Mouse (Mus musculus) layer of hippocampus, adult 11-12 months (tissue): ENCODE measurements at regions not wholly inside any gene's neighbourhood (a gene's known extent, or its start where the extent isn't known, plus 50 kb on each side); places are given as distances from the start of the nearest gene placed in this dataset.
A peak's percentile ranks its signal among the peaks of the same experiment; 100 is the strongest.

Experiments used
- DNase-seq: peaks from one replicate; pipeline ENCODE4 v3.0.0; 2022; ENCODE audit warnings: low spot score

GRCm38 (mm10) chr15:6191845-6192244, 107.7 kb upstream of the Dab2 start:
- DNase-seq = no peak

GRCm38 (mm10) chr15:6207239-6207638, 92.3 kb upstream of the Dab2 start:
- no peak for DNase-seq

- peak; percentile 43 for DNase-seq
These were observed 90.3 kb upstream of the Dab2 start for GRCm38 (mm10) chr15:6209301-6209700.

- no peak for DNase-seq
These were observed 81.5 kb upstream of the Dab2 start for GRCm38 (mm10) chr15:6218087-6218486.

GRCm38 (mm10) chr15:6225227-6225626, 74.4 kb upstream of the Dab2 start:
- DNase-seq = no peak

- DNase-seq = no peak
These were observed 69.0 kb upstream of the Dab2 start for GRCm38 (mm10) chr15:6230618-6231017.

GRCm38 (mm10) chr15:6231308-6232103, 68.1 kb upstream of the Dab2 start:
- no peak for DNase-seq

- no peak for DNase-seq
These were observed 66.0 kb upstream of the Dab2 start for GRCm38 (mm10) chr15:6233621-6234020.

- DNase-seq = no peak
These were observed 63.0 kb upstream of the Dab2 start for GRCm38 (mm10) chr15:6236583-6236982.

- no peak for DNase-seq
These were observed 61.9 kb upstream of the Dab2 start for GRCm38 (mm10) chr15:6237726-6238125.

- DNase-seq = peak; percentile 77
These were observed 61.5 kb upstream of the Dab2 start for GRCm38 (mm10) chr15:6238133-6238532.

- no peak for DNase-seq
These were observed 60.8 kb upstream of the Dab2 start for GRCm38 (mm10) chr15:6238755-6239154.

- DNase-seq = no peak
These were observed 57.5 kb upstream of the Dab2 start for GRCm38 (mm10) chr15:6242132-6242531.

- DNase-seq = no peak
These were observed 55.2 kb upstream of the Dab2 start for GRCm38 (mm10) chr15:6244401-6244800.

GRCm38 (mm10) chr15:6245950-6246894, 53.4 kb upstream of the Dab2 start:
- no peak for DNase-seq

GRCm38 (mm10) chr15:6248470-6248869, 51.1 kb upstream of the Dab2 start:
- DNase-seq = no peak
